In the genomic region with DNA sequence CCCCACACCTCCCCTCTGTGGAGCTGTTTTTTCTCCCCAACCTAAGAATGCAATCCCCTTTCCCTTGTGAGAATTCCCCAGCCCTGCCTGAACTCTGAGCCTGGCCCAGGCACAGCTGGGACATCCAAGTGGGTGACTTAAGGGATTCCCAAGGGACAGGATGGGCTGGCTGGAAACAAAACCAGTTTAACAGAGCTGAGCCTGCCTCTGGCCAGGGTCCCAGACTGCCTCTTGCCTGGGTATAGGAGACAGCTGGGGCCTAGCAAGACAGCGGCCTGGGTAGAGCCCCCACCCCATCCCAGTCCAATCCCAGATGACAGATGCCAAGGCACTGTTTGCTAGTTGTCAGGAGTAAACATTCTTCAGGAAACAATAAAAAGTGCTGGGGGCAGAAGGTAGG, we compare ENCODE assay signal across 14 mouse cellular contexts. TPM values are rescaled to one million over a fixed set of nuclear protein-coding genes. Genes with fewer than 3 reads are reported as not detected.
DNase-seq lines count a peak whose midpoint lies in the region; ATAC-seq and TF ChIP-seq lines count a peak whose summit lies in the region.
"Had no signal": no experiment of that assay in that cellular context is flagged by ENCODE, and none has a peak within 500 bp of the region (broad histone marks: within the 10 kb centered on the region; RNA-seq: fewer than 3 reads in every experiment).

No protein-coding gene starts in this region.

- TF ChIP-seq CTCF in lung, embryonic 14.5 days (IDR thresholded peaks at IDR 0.05; ENCODE audit: low read depth), result no peak
- no peak for TF ChIP-seq CTCF in olfactory bulb, adult 2 months (IDR thresholded peaks at IDR 0.05; ENCODE audit: insufficient read depth, low read depth, low read length)

- H3K4me2 ChIP-seq in lung, embryonic 14.5 days, result no peak overlapping the region
- H3K4me2 ChIP-seq: embryonic facial prominence, embryonic 13.5 days; forebrain, embryonic 15.5 days had no signal

- H3K4me3 ChIP-seq in lung, embryonic 14.5 days (ENCODE audit: low read depth, low read length), result no peak overlapping the region
- no peak overlapping the region for H3K4me3 ChIP-seq in olfactory bulb, adult 2 months (ENCODE audit: insufficient read depth, low read depth, low read length)
- H3K4me3 ChIP-seq: embryonic facial prominence, embryonic 13.5 days; forebrain, embryonic 15.5 days had no signal

- no peak overlapping the region for H3K9ac ChIP-seq in lung, embryonic 14.5 days
- H3K9ac ChIP-seq: embryonic facial prominence, embryonic 13.5 days; forebrain, embryonic 15.5 days had no signal

- H3K4me1 ChIP-seq in lung, embryonic 14.5 days (ENCODE audit: insufficient read depth), result no peaks in the 10 kb centered on the region
- peaks cover 72% of the 10 kb centered on the region for H3K4me1 ChIP-seq in olfactory bulb, adult 2 months (ENCODE audit: control insufficient read depth, insufficient read depth, low read length)

- intact Hi-C loops in gastrocnemius, postnatal 14 days (cut with DNase I; ENCODE audit: low total_unique reads), result no loop called here
- intact Hi-C loops in gastrocnemius, postnatal 36 days (cut with DNase I), result no loop called here

- no peak overlapping the region for H3K27ac ChIP-seq in lung, embryonic 14.5 days (ENCODE audit: low read depth)
- H3K27ac ChIP-seq in olfactory bulb, adult 2 months (ENCODE audit: insufficient read depth, low read depth, low read length), result peak overlapping the region; percentile 31
- H3K27ac ChIP-seq: embryonic facial prominence, embryonic 13.5 days; forebrain, embryonic 15.5 days; macrophage had no signal

- ATAC-seq in lung, embryonic 14.5 days (ENCODE audit: insufficient read depth), result no peak
- ATAC-seq: forebrain, embryonic 15.5 days; Patski had no signal

- no peaks in the 10 kb centered on the region for H3K36me3 ChIP-seq in lung, embryonic 14.5 days (ENCODE audit: insufficient read depth)
- H3K36me3 ChIP-seq: embryonic facial prominence, embryonic 13.5 days; forebrain, embryonic 15.5 days had no signal

- no peak for TF ChIP-seq POLR2A in olfactory bulb, adult 2 months (IDR thresholded peaks at IDR 0.05; ENCODE audit: insufficient read depth, low read depth, low read length)

- H3K9me3 ChIP-seq in lung, embryonic 14.5 days (ENCODE audit: low read depth, low read length), result no peaks in the 10 kb centered on the region
- H3K9me3 ChIP-seq: embryonic facial prominence, embryonic 13.5 days; forebrain, embryonic 15.5 days had no signal

- no peaks in the 10 kb centered on the region for H3K27me3 ChIP-seq in lung, embryonic 14.5 days (ENCODE audit: insufficient read depth, low read length)

- 44% methylated on average over 1 of the region's 1 CpGs for WGBS in lung, embryonic 14.5 days
- WGBS in olfactory bulb, adult 2 months, result 40% methylated on average over 1 of the region's 1 CpGs

- peak; percentile 45 for DNase-seq in gastrocnemius, postnatal 14 days
- DNase-seq in gastrocnemius, postnatal 36 days, result no peak
- DNase-seq in lung, embryonic 14.5 days, result peak; percentile 69
- no peak for DNase-seq in lung, adult 18-20 months
- peak; percentile 78 for DNase-seq in lung, postnatal 10 days
- no peak for DNase-seq in right cerebral cortex, postnatal 14 days
- DNase-seq: cerebellum, adult 8-10 months; kidney, postnatal 14 days had no signal

RNA-seq across cellular contexts. Expression of a gene that starts 15.9 kb away (rescaled TPM):
- total RNA-seq in gastrocnemius, postnatal 14 days (2021), result under 1 TPM; 0.33 to 0.47 TPM
- not detected for total RNA-seq in gastrocnemius, postnatal 36 days (2021)
- 0.88 and 1.1 TPM in 2 replicates for polyA plus RNA-seq in lung, embryonic 14.5 days (2014; fragmentation: Nextera tagmentation; extraction: Ambion mirVana)
- not detected in 2 replicates for polyA plus RNA-seq in olfactory bulb, adult 2 months (2012; ENCODE audit: insufficient read depth, insufficient read length, low replicate concordance, missing spikeins)
- total RNA-seq: CH12.LX had no signal
- polyA plus RNA-seq: embryonic facial prominence, embryonic 13.5 days; macrophage; Patski had no signal

RNA-seq across cellular contexts. Expression of a gene that starts 57.5 kb away (rescaled TPM):
- total RNA-seq in gastrocnemius, postnatal 14 days (2021), result under 1 TPM; 0.13 to 0.23 TPM
- under 1 TPM; 0.18 to 0.59 TPM for total RNA-seq in gastrocnemius, postnatal 36 days (2021)
- polyA plus RNA-seq in lung, embryonic 14.5 days (2014; fragmentation: Nextera tagmentation; extraction: Ambion mirVana), result 0.39 and 0.60 TPM in 2 replicates
- 329 TPM in 1 of 2 replicates, not detected in the other for polyA plus RNA-seq in olfactory bulb, adult 2 months (2012; ENCODE audit: insufficient read depth, insufficient read length, low replicate concordance, missing spikeins)

Comparison
In these comparisons a context has a peak if more than half of its experiments do, and no peak if none do; other contexts are left out.
1. DNase-seq: peak in gastrocnemius, postnatal 14 days (single experiment), lung, embryonic 14.5 days (single experiment) and lung, postnatal 10 days (single experiment); none in gastrocnemius, postnatal 36 days (0 of 2), lung, adult 18-20 months (0 of 2) and right cerebral cortex, postnatal 14 days (single experiment).